Mouse (Mus musculus) MEL (cell line): ENCODE measurements around the gene Gabbr1. TPM values are rescaled to one million over a fixed set of nuclear protein-coding genes. Genes with fewer than 3 reads are reported as not detected.
A peak's percentile ranks its signal among the peaks of the same experiment; 100 is the strongest.

Experiments used
- DNase-seq: peaks from one replicate; pipeline ENCODE4 v3.0.0; 2011; ENCODE audit warnings: low read depth, low spot score
- H3K27ac ChIP-seq: 2 replicates; pipeline ENCODE4 v1.5.1; 2012; ENCODE audit warnings: low read depth, mild to moderate bottlenecking, control low read depth, low read length, moderate library complexity; ENCODE audit not compliant: control insufficient read depth
- H3K27me3 ChIP-seq, 2 experiments: fragments of 150-350 bp in 1 of 2; sonication (generic) in 1 of 2; 2 replicates each; pipeline ENCODE4 v1.6.1; 2012; ENCODE audit warnings: low read length in 2 of 2, mild to moderate bottlenecking in 2 of 2, improper control_type of control experiment in 1 of 2, moderate library complexity in 1 of 2; ENCODE audit not compliant: insufficient read depth in 2 of 2, control insufficient read depth in 1 of 2
- H3K36me3 ChIP-seq, 2 experiments: 2 replicates each; pipeline ENCODE4 v1.6.1; 2012 to 2014; ENCODE audit warnings: low read length in 2 of 2, improper control_type of control experiment in 1 of 2, inconsistent platforms in 1 of 2, mild to moderate bottlenecking in 1 of 2; ENCODE audit not compliant: insufficient read depth in 2 of 2, control insufficient read depth in 1 of 2
- H3K4me1 ChIP-seq, 2 experiments: fragments of 150-350 bp in 1 of 2; sonication (generic) in 1 of 2; 2 replicates each; pipeline ENCODE4 v1.6.1; 2012; ENCODE audit warnings: low read length in 2 of 2, improper control_type of control experiment in 1 of 2, mild to moderate bottlenecking in 1 of 2; ENCODE audit not compliant: insufficient read depth in 2 of 2, control insufficient read depth in 1 of 2
- H3K4me3 ChIP-seq, 2 experiments: fragments of 150-350 bp in 1 of 2; sonication (generic) in 1 of 2; 2 replicates each; pipeline ENCODE4 v1.5.1; 2012; ENCODE audit warnings: low read depth in 2 of 2, low read length in 2 of 2, mild to moderate bottlenecking in 2 of 2, moderate library complexity in 2 of 2, control low read depth in 1 of 2, improper control_type of control experiment in 1 of 2; ENCODE audit not compliant: control insufficient read depth in 1 of 2, insufficient read depth in 1 of 2
- H3K79me2 ChIP-seq: 2 replicates; pipeline ENCODE4 v1.6.1; 2012; ENCODE audit warnings: mild to moderate bottlenecking, low read length, moderate library complexity; ENCODE audit not compliant: control insufficient read depth, poor library complexity, insufficient read depth
- H3K9ac ChIP-seq: 2 replicates; pipeline ENCODE4 v1.6.1; 2012; ENCODE audit warnings: low read depth, mild to moderate bottlenecking, control low read depth, low read length, moderate library complexity; ENCODE audit not compliant: control insufficient read depth, poor library complexity, severe bottlenecking
- H3K9me3 ChIP-seq: fragments of 150-350 bp; sonication (generic); replicated peaks from 2 replicates; pipeline ENCODE4 v1.6.1; 2012; ENCODE audit warnings: mild to moderate bottlenecking, low read length, improper control_type of control experiment, moderate library complexity; ENCODE audit not compliant: insufficient read depth
- BHLHE40 ChIP-seq: IDR thresholded peaks from 2 replicates; pipeline ENCODE4 v1.6.1; 2012; ENCODE audit warnings: low read depth, mild to moderate bottlenecking, inconsistent platforms, low read length, improper control_type of control experiment, borderline replicate concordance
- CHD1 ChIP-seq: IDR thresholded peaks from 2 replicates; pipeline ENCODE4 v1.6.1; 2012; ENCODE audit warnings: low read depth, mild to moderate bottlenecking, inconsistent platforms, low read length, improper control_type of control experiment
- CHD2 ChIP-seq: IDR thresholded peaks from 2 replicates; pipeline ENCODE4 v1.6.1; 2011; ENCODE audit warnings: low read length, improper control_type of control experiment
- CTCF ChIP-seq, 3 experiments: IDR thresholded peaks in 2 of 3; conservative IDR thresholded peaks in 1 of 3; 2 replicates each; pipeline ENCODE4 v1.5.1; 2011 to 2012; ENCODE audit warnings: low read length in 3 of 3, low read depth in 2 of 3, mild to moderate bottlenecking in 2 of 3, improper control_type of control experiment in 1 of 3, inconsistent platforms in 1 of 3, mixed read lengths in 1 of 3, moderate library complexity in 1 of 3; ENCODE audit not compliant: control insufficient read depth in 1 of 3, insufficient read depth in 1 of 3, poor library complexity in 1 of 3, severe bottlenecking in 1 of 3
- E2F4 ChIP-seq: IDR thresholded peaks from 2 replicates; pipeline ENCODE4 v1.6.1; 2011; ENCODE audit warnings: low read depth, low read length, improper control_type of control experiment, borderline replicate concordance
- EP300 ChIP-seq, 2 experiments: IDR thresholded peaks; 2 replicates each; pipeline ENCODE4 v1.6.1; 2011; ENCODE audit warnings: improper control_type of control experiment in 2 of 2, low read length in 2 of 2, low read depth in 1 of 2, mild to moderate bottlenecking in 1 of 2
- ETS1 ChIP-seq: IDR thresholded peaks from 2 replicates; pipeline ENCODE4 v1.6.1; 2012; ENCODE audit warnings: low read depth, mild to moderate bottlenecking, inconsistent platforms, low read length, improper control_type of control experiment, moderate library complexity
- GABPA ChIP-seq: IDR thresholded peaks from 2 replicates; pipeline ENCODE4 v1.6.1; 2012; ENCODE audit warnings: low read depth, mild to moderate bottlenecking, inconsistent platforms, low read length, improper control_type of control experiment, moderate library complexity
- GATA1 ChIP-seq: IDR thresholded peaks from 2 replicates; pipeline ENCODE4 v1.6.1; 2011; ENCODE audit warnings: low read depth, low read length, improper control_type of control experiment
- HCFC1 ChIP-seq: IDR thresholded peaks from 2 replicates; pipeline ENCODE4 v1.6.1; 2012; ENCODE audit warnings: low read depth, mild to moderate bottlenecking, inconsistent platforms, low read length, improper control_type of control experiment, moderate library complexity
- JUND ChIP-seq: IDR thresholded peaks from 2 replicates; pipeline ENCODE4 v1.6.1; 2011; ENCODE audit warnings: low read depth, mild to moderate bottlenecking, improper control_type of control experiment, low read length
- MAFK ChIP-seq: IDR thresholded peaks from 2 replicates; pipeline ENCODE4 v1.6.1; 2011; ENCODE audit warnings: low read depth, mild to moderate bottlenecking, low read length, improper control_type of control experiment, borderline replicate concordance
- MAZ ChIP-seq: IDR thresholded peaks from 2 replicates; pipeline ENCODE4 v1.6.1; 2012; ENCODE audit warnings: low read depth, mild to moderate bottlenecking, inconsistent platforms, low read length, improper control_type of control experiment
- MEF2A ChIP-seq: IDR thresholded peaks from 2 replicates; pipeline ENCODE4 v1.6.1; 2014; ENCODE audit warnings: low read depth, mild to moderate bottlenecking, inconsistent platforms, low read length, improper control_type of control experiment; ENCODE audit not compliant: poor library complexity, insufficient replicate concordance, severe bottlenecking; ENCODE audit errors: extremely low read depth
- MXI1 ChIP-seq: IDR thresholded peaks from 2 replicates; pipeline ENCODE4 v1.6.1; 2011; ENCODE audit warnings: mild to moderate bottlenecking, low read depth, low read length, improper control_type of control experiment
- MYB ChIP-seq: IDR thresholded peaks from 2 replicates; pipeline ENCODE4 v1.6.1; 2011; ENCODE audit warnings: mild to moderate bottlenecking, low read depth, low read length, improper control_type of control experiment
- MYC ChIP-seq: IDR thresholded peaks from 2 replicates; pipeline ENCODE4 v1.6.1; 2011; ENCODE audit warnings: low read depth, mild to moderate bottlenecking, low read length, improper control_type of control experiment, moderate library complexity
- NRF1 ChIP-seq: IDR thresholded peaks from 2 replicates; pipeline ENCODE4 v1.6.1; 2014; ENCODE audit warnings: low read depth, mild to moderate bottlenecking, inconsistent platforms, low read length, improper control_type of control experiment, moderate library complexity; ENCODE audit not compliant: poor library complexity, insufficient read depth, severe bottlenecking
- POLR2A ChIP-seq, 2 experiments: IDR thresholded peaks; 2 replicates each; pipeline ENCODE4 v1.6.1; 2011 to 2012; ENCODE audit warnings: low read length in 2 of 2, mild to moderate bottlenecking in 2 of 2, control low read depth in 1 of 2, improper control_type of control experiment in 1 of 2, low read depth in 1 of 2, moderate library complexity in 1 of 2; ENCODE audit not compliant: control insufficient read depth in 1 of 2, insufficient read depth in 1 of 2, poor library complexity in 1 of 2
- POLR2AphosphoS5 ChIP-seq: IDR thresholded peaks from 2 replicates; pipeline ENCODE4 v1.6.1; 2012; ENCODE audit warnings: low read depth, borderline replicate concordance, mild to moderate bottlenecking, inconsistent platforms, low read length, moderate library complexity, mixed read lengths
- RAD21 ChIP-seq: IDR thresholded peaks from 2 replicates; pipeline ENCODE4 v1.6.1; 2011; ENCODE audit warnings: mild to moderate bottlenecking, low read depth, low read length, improper control_type of control experiment
- RCOR1 ChIP-seq: IDR thresholded peaks from 2 replicates; pipeline ENCODE4 v1.6.1; 2012; ENCODE audit warnings: low read depth, mild to moderate bottlenecking, inconsistent platforms, low read length, improper control_type of control experiment
- SIN3A ChIP-seq: IDR thresholded peaks from 2 replicates; pipeline ENCODE4 v1.6.1; 2012; ENCODE audit warnings: low read length, improper control_type of control experiment, inconsistent platforms
- SMC3 ChIP-seq: IDR thresholded peaks from 2 replicates; pipeline ENCODE4 v1.6.1; 2011; ENCODE audit warnings: low read depth, low read length, improper control_type of control experiment
- TAL1 ChIP-seq: IDR thresholded peaks from 2 replicates; pipeline ENCODE4 v1.6.1; 2012; ENCODE audit warnings: mild to moderate bottlenecking, inconsistent platforms, low read length, moderate library complexity, mixed read lengths
- TBP ChIP-seq: IDR thresholded peaks from 2 replicates; pipeline ENCODE4 v1.8.0; 2011; ENCODE audit warnings: low read depth, low read length, improper control_type of control experiment
- TCF12 ChIP-seq: IDR thresholded peaks from 2 replicates; pipeline ENCODE4 v1.6.1; 2014; ENCODE audit warnings: low read depth, mild to moderate bottlenecking, inconsistent platforms, low read length, improper control_type of control experiment, moderate library complexity
- UBTF ChIP-seq: IDR thresholded peaks from 2 replicates; pipeline ENCODE4 v1.6.1; 2012; ENCODE audit warnings: low read depth, mild to moderate bottlenecking, inconsistent platforms, low read length, improper control_type of control experiment, moderate library complexity, borderline replicate concordance; ENCODE audit not compliant: insufficient read depth
- USF1 ChIP-seq: IDR thresholded peaks from 2 replicates; pipeline ENCODE4 v1.6.1; 2014; ENCODE audit warnings: low read depth, mild to moderate bottlenecking, inconsistent platforms, low read length, improper control_type of control experiment, moderate library complexity
- USF2 ChIP-seq, 2 experiments: IDR thresholded peaks; 2 replicates each; pipeline ENCODE4 v1.6.1; 2011 to 2012; ENCODE audit warnings: improper control_type of control experiment in 2 of 2, low read length in 2 of 2, borderline replicate concordance in 1 of 2, inconsistent platforms in 1 of 2, low read depth in 1 of 2, mild to moderate bottlenecking in 1 of 2; ENCODE audit not compliant: insufficient read depth in 1 of 2
- ZC3H11A ChIP-seq: IDR thresholded peaks from 2 replicates; pipeline ENCODE4 v1.6.1; 2012; ENCODE audit warnings: low read depth, mild to moderate bottlenecking, inconsistent platforms, low read length, improper control_type of control experiment
- ZKSCAN1 ChIP-seq: IDR thresholded peaks from 2 replicates; pipeline ENCODE4 v1.6.1; 2012; ENCODE audit warnings: low read depth, mild to moderate bottlenecking, inconsistent platforms, low read length, improper control_type of control experiment, moderate library complexity
- ZMIZ1 ChIP-seq: IDR thresholded peaks from 2 replicates; pipeline ENCODE4 v1.6.1; 2012; ENCODE audit warnings: low read depth, mild to moderate bottlenecking, inconsistent platforms, low read length, improper control_type of control experiment, moderate library complexity
- ZNF384 ChIP-seq: IDR thresholded peaks from 2 replicates; pipeline ENCODE4 v1.6.1; 2012; ENCODE audit warnings: low read depth, mild to moderate bottlenecking, inconsistent platforms, low read length, improper control_type of control experiment
- polyA plus RNA-seq, 2 experiments: library from polyadenylated mRNA; stranded (reverse) in 1 of 2; unstranded in 1 of 2; fragments of >175 nt in 1 of 2; fragments of >200 nt in 1 of 2; gene quantifications; 2 replicates each; pipeline versions ENCODE4 v1.2.1 to v1.2.4; 2012; ENCODE audit warnings: low replicate concordance in 2 of 2, low read depth in 1 of 2; ENCODE audit not compliant: insufficient read length in 2 of 2, insufficient read depth in 1 of 2, missing spikeins in 1 of 2
- total RNA-seq: library from RNA; depleted of rRNA; stranded (reverse); fragments of 300-350 nt; gene quantifications from 2 replicates; pipeline ENCODE4 v1.2.3, GENCODE M21; 2012; rRNA removed

Gabbr1 gene
- total RNA-seq (1.5 and 2.2 TPM in 2 replicates), polyA plus RNA-seq (10 to 100 TPM in 1 of 2 experiments, not detected in 1; 14.6 TPM)

DNA sequence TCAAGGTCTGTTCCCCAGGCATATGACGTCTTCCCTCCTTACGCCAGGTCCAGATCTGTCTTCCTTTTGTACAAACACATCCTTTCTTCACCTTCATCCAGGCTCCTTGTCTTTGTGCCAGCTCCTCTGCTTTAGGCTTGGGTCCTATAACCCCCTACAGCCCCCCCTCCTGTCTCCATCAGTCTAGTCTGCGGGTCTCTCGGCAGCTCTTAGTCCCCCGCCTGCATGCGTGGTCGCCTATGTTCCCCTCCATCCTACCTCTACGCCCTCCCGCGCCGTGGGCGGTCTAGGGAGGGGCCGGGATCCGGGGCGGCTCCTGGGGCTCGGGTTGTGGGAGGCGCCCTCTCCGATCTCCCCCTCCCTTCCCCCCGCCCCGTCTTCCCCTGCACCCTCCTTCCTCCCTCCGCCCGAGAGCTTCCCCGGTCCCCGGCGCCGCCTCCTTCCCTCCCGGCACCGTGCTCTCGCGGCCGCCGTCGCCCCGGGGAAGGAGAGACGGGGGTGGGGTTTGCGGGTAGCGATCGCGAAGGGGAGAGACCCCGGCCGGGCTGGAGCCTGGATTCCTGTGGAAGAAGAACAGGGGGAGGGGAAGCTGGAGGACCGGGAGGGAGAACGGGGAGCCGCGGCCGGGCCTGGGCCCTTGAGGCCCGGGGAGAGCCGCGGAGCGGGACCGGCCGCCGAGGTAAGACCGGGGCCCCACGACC is at the start of gene Gabbr1:
Gene Gabbr1, plus strand, starts transcription at position 356 of the 701 bp plus-strand sequence.
- H3K27ac ChIP-seq: no peak within 1 kb of the TSS

DNA sequence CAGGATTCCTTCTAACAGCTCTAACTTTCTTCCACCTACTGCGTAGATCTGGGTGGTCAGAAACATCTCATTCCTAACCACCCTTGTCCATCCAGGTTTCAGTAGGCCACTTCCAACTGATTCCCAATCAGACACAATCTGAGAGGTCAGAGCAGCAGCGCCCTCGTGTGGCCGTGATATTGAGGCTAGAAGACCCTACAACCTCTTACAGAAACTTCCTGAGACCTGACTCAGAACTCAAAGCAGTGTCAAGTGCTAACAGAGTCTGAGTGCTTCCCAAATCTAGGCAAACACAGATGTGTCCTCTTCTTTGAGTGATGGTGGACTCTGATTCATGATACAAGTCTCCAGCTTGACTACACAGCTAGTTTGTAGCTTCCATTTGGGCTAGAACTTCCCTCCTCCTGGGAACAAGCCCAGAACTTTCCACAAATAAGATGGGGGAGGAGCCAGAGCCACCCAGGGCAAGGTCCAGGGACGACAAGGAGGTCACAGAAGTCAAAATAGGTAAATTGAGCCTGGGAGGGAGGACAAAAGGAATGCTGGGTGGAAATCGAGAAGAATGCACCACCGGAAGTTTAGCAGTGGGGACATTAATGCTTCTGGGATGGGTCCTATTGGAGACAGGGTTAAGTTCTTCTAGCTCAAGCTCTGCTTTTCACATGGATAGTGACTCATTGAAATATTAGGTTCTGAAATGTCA is 48.6 kb upstream of the Gabbr1 start:
- H3K27me3 ChIP-seq: no peaks in the 10 kb centered on the region
- no peak overlapping the region for H3K27ac ChIP-seq
- H3K79me2 ChIP-seq: no peaks in the 10 kb centered on the region
- H3K4me1 ChIP-seq: 0 out of 4 replicates have a peak, but pooled peaks cover 0 to 2% of the 10 kb centered on the region in 2 experiments
- peak; percentile 71 for DNase-seq
- H3K9ac ChIP-seq: no peak overlapping the region
- TF ChIP-seq CTCF (IDR thresholded peaks at IDR 0.05 in 2 of 3, conservative IDR thresholded peaks at IDR 0.05 in 1 of 3; ENCODE audit: control insufficient read depth in 1 of 3, insufficient read depth in 1 of 3, low read depth in 2 of 3, low read length in 3 of 3, poor library complexity in 1 of 3, severe bottlenecking in 1 of 3): peak; percentile 79 to 84 (median 80)
- TF ChIP-seq SMC3: peak; percentile 81
- TF ChIP-seq ZC3H11A: peak; percentile 34; the same call in 1 of the 2 replicates
- TF ChIP-seq ZKSCAN1: no peak
- no peak for TF ChIP-seq MYC
- peak; percentile 59 for TF ChIP-seq RAD21
- H3K4me3 ChIP-seq: no peak overlapping the region
- H3K9me3 ChIP-seq: no peaks in the 10 kb centered on the region
- H3K36me3 ChIP-seq: peaks cover 0 to 3% of the 10 kb centered on the region in 2 experiments; a peak in 2 of 4 replicates

More for the DNA sequence above, at the start of gene Gabbr1:
- Histone ChIP-seq H3K79me2 (peaks cover 1% of the 10 kb centered on the region), H3K4me3 (peak within 1 kb of the TSS; percentile 64 to 98), H3K9ac (peak within 1 kb of the TSS; percentile 94), H3K36me3 (peaks cover 0 to 7% of the 10 kb centered on the region in 2 experiments; a peak in 2 of 4 replicates), H3K27me3 (no peaks in the 10 kb centered on the region), H3K9me3 (no peaks in the 10 kb centered on the region), H3K4me1 (peaks cover 2% of the 10 kb centered on the region in 2 experiments; a peak in 1 of 4 replicates)
- DNase-seq: peak; percentile 85
- TF ChIP-seq POLR2A (IDR thresholded peaks at IDR 0.05; ENCODE audit: control insufficient read depth in 1 of 2, insufficient read depth in 1 of 2, low read depth in 1 of 2, low read length in 2 of 2, poor library complexity in 1 of 2) (peak in 1 of 2 experiments; percentile 30; a peak in 2 of 4 replicates), MAZ (peak; percentile 98), HCFC1 (peak; percentile 53; the same call in 1 of the 2 replicates), EP300 (IDR thresholded peaks at IDR 0.05; ENCODE audit: low read depth in 1 of 2, low read length in 2 of 2) (no peak), USF2 (IDR thresholded peaks at IDR 0.05; ENCODE audit: borderline replicate concordance in 1 of 2, insufficient read depth in 1 of 2, low read depth in 1 of 2, low read length in 2 of 2) (no peak), GABPA (no peak), RCOR1 (no peak), MXI1 (no peak), SMC3 (no peak), UBTF (peak; percentile 67; the same call in 1 of the 2 replicates), TAL1 (no peak), NRF1 (no peak), CHD2 (no peak), USF1 (no peak), GATA1 (no peak), JUND (no peak), RAD21 (no peak), MYB (no peak), ZMIZ1 (no peak), E2F4 (no peak), TCF12 (no peak), ZC3H11A (no peak), POLR2AphosphoS5 (no peak), TBP (no peak), ETS1 (no peak), MAFK (no peak), SIN3A (peak; percentile 23; the same call in 1 of the 2 replicates), BHLHE40 (no peak), ZNF384 (no peak), MEF2A (no peak), CHD1 (no peak), MYC (no peak)
